Comparison of ENCODE assay signal across 8 mouse cellular contexts in the genomic region with DNA sequence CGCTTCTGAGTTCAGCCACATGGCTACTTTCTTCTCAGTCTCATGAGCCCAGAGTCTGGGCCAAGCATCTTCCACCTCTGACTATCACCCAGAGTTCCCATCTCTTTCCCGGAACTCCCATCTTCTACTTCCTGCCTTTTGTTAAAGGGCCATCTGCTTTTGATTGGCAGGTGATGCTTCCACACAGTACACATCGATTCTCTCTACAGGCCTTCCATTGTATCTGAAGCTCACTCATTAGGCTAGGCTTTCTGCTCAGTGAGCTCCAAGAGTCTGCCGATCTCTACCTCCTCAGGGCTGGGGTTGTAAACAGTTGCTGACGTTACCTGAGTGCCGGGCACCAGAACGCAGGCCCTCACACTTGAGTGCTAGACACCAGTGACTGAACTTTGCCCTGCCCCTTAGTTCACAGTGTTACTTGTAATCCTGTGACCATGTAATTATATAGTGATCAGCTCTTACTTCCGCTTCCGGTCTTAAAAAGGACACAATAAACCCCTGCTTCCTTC. TPM values are rescaled to one million over a fixed set of nuclear protein-coding genes. Genes with fewer than 3 reads are reported as not detected.
DNase-seq lines count a peak whose midpoint lies in the region; ATAC-seq and TF ChIP-seq lines count a peak whose summit lies in the region.

Gene Ak2, plus strand, starts transcription at position 459 of the 509 bp plus-strand sequence.

- WGBS in embryonic facial prominence, embryonic 15.5 days, result 87% methylated on average over 9 of the region's 9 CpGs
- WGBS in heart, postnatal 0 days, result 86% methylated on average over 9 of the region's 9 CpGs
- 92% methylated on average over 9 of the region's 9 CpGs for WGBS in limb, embryonic 10.5 days
- 97% methylated on average over 9 of the region's 9 CpGs for WGBS in neural tube, embryonic 15.5 days

- no peak for TF ChIP-seq POLR2A in testis, adult 2 months (IDR thresholded peaks at IDR 0.05; ENCODE audit: control insufficient read depth, low read depth, low read length)

- no peak for DNase-seq in testis, postnatal 14 days (ENCODE audit: low spot score)
- no peak for DNase-seq in heart, postnatal 0 days (ENCODE audit: low spot score)
- no peak for DNase-seq in limb, embryonic 10.5 days (ENCODE audit: low spot score)
- DNase-seq in MN1 (ENCODE audit: low spot score), result no peak
- no peak for DNase-seq in ovary, adult 18-20 months (ENCODE audit: low spot score)

- peak within 1 kb of the TSS; percentile 96; the same call in 1 of the 2 replicates for H3K4me3 ChIP-seq in testis, adult 2 months (ENCODE audit: control insufficient read depth, low read depth, low read length)
- peak within 1 kb of the TSS; percentile 92 for H3K4me3 ChIP-seq in embryonic facial prominence, embryonic 15.5 days (replicated peaks)
- no peak within 1 kb of the TSS for H3K4me3 ChIP-seq in heart, postnatal 0 days (ENCODE audit: low read depth, low read length)
- peak within 1 kb of the TSS; percentile 91 for H3K4me3 ChIP-seq in limb, embryonic 10.5 days
- peak within 1 kb of the TSS; percentile 91 for H3K4me3 ChIP-seq in neural tube, embryonic 15.5 days (replicated peaks)

- no peak within 1 kb of the TSS for H3K9ac ChIP-seq in embryonic facial prominence, embryonic 15.5 days
- H3K9ac ChIP-seq in heart, postnatal 0 days (replicated peaks; ENCODE audit: low read depth, low read length), result no peak within 1 kb of the TSS
- no peak within 1 kb of the TSS for H3K9ac ChIP-seq in neural tube, embryonic 15.5 days (replicated peaks)

- peaks cover 17% of the 10 kb centered on the region for H3K4me1 ChIP-seq in testis, adult 2 months (ENCODE audit: control insufficient read depth, insufficient read depth, low read length)
- H3K4me1 ChIP-seq in embryonic facial prominence, embryonic 15.5 days, result peaks cover 14% of the 10 kb centered on the region
- H3K4me1 ChIP-seq in heart, postnatal 0 days (ENCODE audit: control insufficient read depth, insufficient read depth), result peaks cover 12% of the 10 kb centered on the region
- peaks cover 32% of the 10 kb centered on the region for H3K4me1 ChIP-seq in limb, embryonic 10.5 days
- H3K4me1 ChIP-seq in neural tube, embryonic 15.5 days, result peaks cover 22% of the 10 kb centered on the region

- peak within 1 kb of the TSS; percentile 90 for H3K27ac ChIP-seq in testis, adult 2 months (ENCODE audit: control insufficient read depth, insufficient read depth, low read depth, low read length)
- peak within 1 kb of the TSS; percentile 48; the same call in 1 of the 2 replicates for H3K27ac ChIP-seq in embryonic facial prominence, embryonic 15.5 days (replicated peaks)
- no peak within 1 kb of the TSS for H3K27ac ChIP-seq in heart, postnatal 0 days (ENCODE audit: low read depth)
- peak within 1 kb of the TSS; percentile 63; the same call in 1 of the 2 replicates for H3K27ac ChIP-seq in limb, embryonic 10.5 days
- no peak within 1 kb of the TSS for H3K27ac ChIP-seq in neural tube, embryonic 15.5 days (replicated peaks)

- ATAC-seq in embryonic facial prominence, embryonic 15.5 days (ENCODE audit: insufficient number of reproducible peaks, low FRiP score, low TSS enrichment, low read depth), result no peak
- no peak for ATAC-seq in heart, postnatal 0 days (ENCODE audit: insufficient read depth, low read depth)
- no peak for ATAC-seq in neural tube, embryonic 15.5 days (ENCODE audit: low FRiP score)

- H3K27me3 ChIP-seq in testis, adult 2 months (ENCODE audit: control insufficient read depth, insufficient read depth, low read length), result no peaks in the 10 kb centered on the region
- H3K27me3 ChIP-seq in embryonic facial prominence, embryonic 15.5 days, result no peaks in the 10 kb centered on the region
- H3K27me3 ChIP-seq in heart, postnatal 0 days (ENCODE audit: control insufficient read depth, insufficient read depth, low read length), result no peaks in the 10 kb centered on the region
- H3K27me3 ChIP-seq in limb, embryonic 10.5 days (ENCODE audit: low read depth, poor library complexity, severe bottlenecking), result no peaks in the 10 kb centered on the region
- H3K27me3 ChIP-seq in neural tube, embryonic 15.5 days (replicated peaks), result no peaks in the 10 kb centered on the region

- H3K4me2 ChIP-seq in embryonic facial prominence, embryonic 15.5 days (replicated peaks), result peak within 1 kb of the TSS; percentile 78
- H3K4me2 ChIP-seq in heart, postnatal 0 days (ENCODE audit: low read depth, low read length), result peak within 1 kb of the TSS; percentile 16; the same call in 1 of the 2 replicates
- peak within 1 kb of the TSS; percentile 82 for H3K4me2 ChIP-seq in neural tube, embryonic 15.5 days

- no peaks in the 10 kb centered on the region for H3K9me3 ChIP-seq in embryonic facial prominence, embryonic 15.5 days (replicated peaks)
- H3K9me3 ChIP-seq in heart, postnatal 0 days (replicated peaks; ENCODE audit: control insufficient read depth, low read length), result no peaks in the 10 kb centered on the region
- H3K9me3 ChIP-seq in limb, embryonic 10.5 days (replicated peaks), result no peaks in the 10 kb centered on the region
- no peaks in the 10 kb centered on the region for H3K9me3 ChIP-seq in neural tube, embryonic 15.5 days (replicated peaks)

- no peak for TF ChIP-seq CTCF in testis, adult 2 months (IDR thresholded peaks at IDR 0.05; ENCODE audit: control insufficient read depth, insufficient read depth, insufficient replicate concordance, low read depth, low read length)
- TF ChIP-seq CTCF in heart, postnatal 0 days (IDR thresholded peaks at IDR 0.05; ENCODE audit: low read depth), result no peak

- TF ChIP-seq EP300 in heart, postnatal 0 days (IDR thresholded peaks at IDR 0.05; ENCODE audit: low read depth), result no peak

- H3K36me3 ChIP-seq in testis, adult 2 months (ENCODE audit: control insufficient read depth, insufficient read depth, low read length), result no peaks in the 10 kb centered on the region
- H3K36me3 ChIP-seq in embryonic facial prominence, embryonic 15.5 days, result 0 out of 2 replicates have a peak, but pooled peaks cover 4% of the 10 kb centered on the region
- no peaks in the 10 kb centered on the region for H3K36me3 ChIP-seq in heart, postnatal 0 days (replicated peaks; ENCODE audit: control insufficient read depth, insufficient read depth, low read length)
- peaks cover 17% of the 10 kb centered on the region for H3K36me3 ChIP-seq in limb, embryonic 10.5 days
- peaks cover 7% of the 10 kb centered on the region; the same call in 1 of the 2 replicates for H3K36me3 ChIP-seq in neural tube, embryonic 15.5 days

RNA-seq across cellular contexts. Expression of gene Ak2, which starts in this region (rescaled TPM):
- 98.0 and 115 TPM in 2 replicates for polyA plus RNA-seq in testis, adult 2 months (2012; rRNA removed)
- polyA plus RNA-seq in embryonic facial prominence, embryonic 15.5 days (2015; fragmentation: Nextera tagmentation; extraction: Ambion mirVana), result 196 and 203 TPM in 2 replicates
- total RNA-seq in heart, postnatal 0 days (2014; rRNA removed; ENCODE audit: low replicate concordance), result 46.0 and 58.6 TPM in 2 replicates
- 148 and 153 TPM in 2 replicates for polyA plus RNA-seq in heart, postnatal 0 days (2015; fragmentation: Nextera tagmentation; extraction: Ambion mirVana)
- polyA plus RNA-seq in limb, embryonic 10.5 days (2016; fragmentation: Nextera tagmentation; extraction: Ambion mirVana), result 236 and 271 TPM in 2 replicates
- 90.2 and 120 TPM in 2 replicates for polyA plus RNA-seq in neural tube, embryonic 15.5 days (2015; fragmentation: Nextera tagmentation; extraction: Ambion mirVana)

Comparison
In these comparisons a context has a peak if more than half of its experiments do, and no peak if none do; other contexts are left out.
1. H3K27ac ChIP-seq: peak in testis, adult 2 months (single experiment), embryonic facial prominence, embryonic 15.5 days (single experiment) and limb, embryonic 10.5 days (single experiment); none in heart, postnatal 0 days (single experiment) and neural tube, embryonic 15.5 days (single experiment).
2. H3K4me2 ChIP-seq: peak in every context shown above with its lines; median percentile 82 in neural tube, embryonic 15.5 days; 78 in embryonic facial prominence, embryonic 15.5 days; 16 in heart, postnatal 0 days.